Mouse (Mus musculus): ENCODE results near the gene Pxk. TPM values are rescaled to one million over a fixed set of nuclear protein-coding genes. Genes with fewer than 3 reads are reported as not detected.

Pxk gene
- polyA plus RNA-seq, 2 experiments = 35.4 to 36.4 TPM

GRCm38 (mm10) chr14:8183330-8183729 is 85.3 kb downstream of the Pxk start:
- DNase-seq (ENCODE audit: low spot score) (no peak), ATAC-seq (ENCODE audit: low FRiP score, low read depth) (no peak)
- no peak overlapping the region for H3K4me2 ChIP-seq (replicated peaks; ENCODE audit: low read depth, low read length, severe bottlenecking)
- H3K36me3 ChIP-seq (ENCODE audit: control insufficient read depth, insufficient read depth, low read length) = no peaks in the 10 kb centered on the region
- H3K27me3 ChIP-seq (ENCODE audit: control insufficient read depth, insufficient read depth, low read length) = no peaks in the 10 kb centered on the region
- H3K9me3 ChIP-seq (ENCODE audit: control insufficient read depth, low read length) = no peaks in the 10 kb centered on the region
- WGBS = 53% methylated on average over 3 of the region's 3 CpGs
- H3K4me1 ChIP-seq (ENCODE audit: control insufficient read depth, insufficient read depth, low read length) = no peaks in the 10 kb centered on the region
- no peak overlapping the region for H3K4me3 ChIP-seq (replicated peaks; ENCODE audit: low read length)
- no peak for TF ChIP-seq POLR2A (IDR thresholded peaks at IDR 0.05; ENCODE audit: borderline replicate concordance, extremely low read depth, insufficient read depth, insufficient read length)
- no peak overlapping the region for H3K9ac ChIP-seq (ENCODE audit: low read depth, low read length, severe bottlenecking)
- no peak overlapping the region for H3K27ac ChIP-seq (replicated peaks; ENCODE audit: low read depth, low read length)

GRCm38 (mm10) chr14:8186278-8187045 is 88.5 kb downstream of the Pxk start:
- TF ChIP-seq POLR2A (IDR thresholded peaks at IDR 0.05; ENCODE audit: borderline replicate concordance, extremely low read depth, insufficient read depth, insufficient read length) = no peak
- Histone ChIP-seq H3K27ac (replicated peaks; ENCODE audit: low read depth, low read length) (no peak overlapping the region), H3K4me1 (ENCODE audit: control insufficient read depth, insufficient read depth, low read length) (0 out of 2 replicates have a peak, but pooled peaks cover under 1% of the 10 kb centered on the region), H3K4me3 (replicated peaks; ENCODE audit: low read length) (no peak overlapping the region), H3K9ac (ENCODE audit: low read depth, low read length, severe bottlenecking) (no peak overlapping the region), H3K27me3 (ENCODE audit: control insufficient read depth, insufficient read depth, low read length) (no peaks in the 10 kb centered on the region), H3K9me3 (ENCODE audit: control insufficient read depth, low read length) (no peaks in the 10 kb centered on the region), H3K4me2 (replicated peaks; ENCODE audit: low read depth, low read length, severe bottlenecking) (no peak overlapping the region), H3K36me3 (ENCODE audit: control insufficient read depth, insufficient read depth, low read length) (no peaks in the 10 kb centered on the region)
- ATAC-seq (ENCODE audit: low FRiP score, low read depth) (no peak), DNase-seq (ENCODE audit: low spot score) (no peak)
- 77% methylated on average over 6 of the region's 6 CpGs for WGBS

DNA sequence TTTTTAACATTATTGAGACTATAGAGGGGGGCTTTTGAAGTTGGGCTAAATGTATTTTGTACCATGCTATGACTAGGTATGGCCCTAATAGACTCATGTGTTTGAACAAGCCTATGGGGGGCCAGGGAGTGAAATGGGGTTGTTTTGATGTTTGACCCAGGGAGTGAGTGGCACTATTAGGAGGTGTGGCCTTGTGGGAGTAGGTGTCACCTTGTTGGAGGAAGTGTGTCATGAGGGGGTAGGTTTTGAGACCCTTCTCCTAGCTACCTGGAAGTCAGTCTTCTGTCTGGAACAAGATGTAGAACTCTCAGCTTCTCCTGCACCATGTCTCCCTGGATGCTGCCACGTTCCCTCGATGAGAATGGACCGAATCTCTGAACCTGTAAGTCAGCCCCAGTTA is 92.5 kb downstream of the Pxk start:
- H3K27ac ChIP-seq (replicated peaks; ENCODE audit: low read depth, low read length) = no peak overlapping the region
- no peaks in the 10 kb centered on the region for H3K36me3 ChIP-seq (ENCODE audit: control insufficient read depth, insufficient read depth, low read length)
- H3K4me3 ChIP-seq (replicated peaks; ENCODE audit: low read length) = no peak overlapping the region
- H3K27me3 ChIP-seq (ENCODE audit: control insufficient read depth, insufficient read depth, low read length) = no peaks in the 10 kb centered on the region
- DNase-seq (ENCODE audit: low spot score) (no peak), ATAC-seq (ENCODE audit: low FRiP score, low read depth) (no peak)
- H3K9me3 ChIP-seq (ENCODE audit: control insufficient read depth, low read length) = no peaks in the 10 kb centered on the region
- H3K4me2 ChIP-seq (replicated peaks; ENCODE audit: low read depth, low read length, severe bottlenecking) = no peak overlapping the region
- H3K9ac ChIP-seq (ENCODE audit: low read depth, low read length, severe bottlenecking) = no peak overlapping the region
- 0 out of 2 replicates have a peak, but pooled peaks cover 5% of the 10 kb centered on the region for H3K4me1 ChIP-seq (ENCODE audit: control insufficient read depth, insufficient read depth, low read length)
- WGBS = 98% methylated on average over 3 of the region's 3 CpGs
- TF ChIP-seq POLR2A (IDR thresholded peaks at IDR 0.05; ENCODE audit: borderline replicate concordance, extremely low read depth, insufficient read depth, insufficient read length) = no peak

DNA sequence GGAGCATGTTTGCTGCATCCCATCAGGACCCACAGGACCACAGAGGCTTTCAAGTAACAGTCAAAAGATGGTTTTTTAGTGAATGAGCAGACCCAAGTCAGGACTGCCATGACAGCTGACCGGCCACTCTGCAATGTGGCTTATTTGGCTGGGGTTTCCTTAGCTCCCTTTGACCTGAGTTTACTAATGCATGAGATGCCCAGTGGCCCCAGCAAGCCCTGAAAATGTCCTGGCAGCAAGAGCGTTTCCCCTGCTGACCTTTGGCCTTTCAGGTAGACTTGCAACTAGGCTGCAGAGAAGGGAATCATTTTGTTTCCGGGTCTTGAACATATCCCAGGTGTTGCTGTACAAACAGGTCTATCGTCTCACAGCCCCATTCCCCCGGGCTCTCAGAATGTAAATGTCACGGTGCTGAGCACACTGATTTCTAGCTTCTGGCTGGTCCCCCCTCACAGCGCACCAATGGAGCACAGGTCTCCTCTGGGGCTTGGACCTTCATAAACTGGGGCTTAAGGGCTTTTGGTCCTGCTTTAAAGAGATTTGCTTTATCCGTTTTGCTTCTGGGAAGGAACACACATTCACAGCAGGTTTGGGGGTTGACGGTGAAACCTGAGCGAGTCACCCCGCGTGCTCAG is 93.4 kb downstream of the Pxk start:
- no peak for TF ChIP-seq POLR2A (IDR thresholded peaks at IDR 0.05; ENCODE audit: borderline replicate concordance, extremely low read depth, insufficient read depth, insufficient read length)
- H3K4me1 ChIP-seq (ENCODE audit: control insufficient read depth, insufficient read depth, low read length) = 0 out of 2 replicates have a peak, but pooled peaks cover 5% of the 10 kb centered on the region
- ATAC-seq (ENCODE audit: low FRiP score, low read depth) (no peak), DNase-seq (ENCODE audit: low spot score) (no peak)
- H3K9me3 ChIP-seq (ENCODE audit: control insufficient read depth, low read length) = no peaks in the 10 kb centered on the region
- H3K4me2 ChIP-seq (replicated peaks; ENCODE audit: low read depth, low read length, severe bottlenecking) = no peak overlapping the region
- no peak overlapping the region for H3K9ac ChIP-seq (ENCODE audit: low read depth, low read length, severe bottlenecking)
- no peaks in the 10 kb centered on the region for H3K36me3 ChIP-seq (ENCODE audit: control insufficient read depth, insufficient read depth, low read length)
- H3K27me3 ChIP-seq (ENCODE audit: control insufficient read depth, insufficient read depth, low read length) = no peaks in the 10 kb centered on the region
- no peak overlapping the region for H3K27ac ChIP-seq (replicated peaks; ENCODE audit: low read depth, low read length)
- H3K4me3 ChIP-seq (replicated peaks; ENCODE audit: low read length) = no peak overlapping the region
- WGBS = 35% methylated on average over 12 of the region's 12 CpGs

GRCm38 (mm10) chr14:8192727-8193126 is 94.7 kb downstream of the Pxk start:
- no peak for ATAC-seq (ENCODE audit: low FRiP score, low read depth)

More at GRCm38 (mm10) chr14:8192727-8193126, 94.7 kb downstream of the Pxk start:
- Histone ChIP-seq H3K4me2 (replicated peaks; ENCODE audit: low read depth, low read length, severe bottlenecking) (no peak overlapping the region), H3K4me3 (replicated peaks; ENCODE audit: low read length) (no peak overlapping the region), H3K36me3 (ENCODE audit: control insufficient read depth, insufficient read depth, low read length) (no peaks in the 10 kb centered on the region), H3K27ac (replicated peaks; ENCODE audit: low read depth, low read length) (no peak overlapping the region), H3K4me1 (ENCODE audit: control insufficient read depth, insufficient read depth, low read length) (0 out of 2 replicates have a peak, but pooled peaks cover 5% of the 10 kb centered on the region), H3K9me3 (ENCODE audit: control insufficient read depth, low read length) (no peaks in the 10 kb centered on the region), H3K27me3 (ENCODE audit: control insufficient read depth, insufficient read depth, low read length) (no peaks in the 10 kb centered on the region), H3K9ac (ENCODE audit: low read depth, low read length, severe bottlenecking) (no peak overlapping the region)
- no peak for TF ChIP-seq POLR2A (IDR thresholded peaks at IDR 0.05; ENCODE audit: borderline replicate concordance, extremely low read depth, insufficient read depth, insufficient read length)
- no peak for DNase-seq (ENCODE audit: low spot score)
- 74% methylated on average over 6 of the region's 6 CpGs for WGBS

Measured in limb, embryonic 14.5 days (tissue).